Mouse (Mus musculus) forebrain, embryonic 10.5 days (tissue): ENCODE measurements at regions not wholly inside any gene's neighbourhood (a gene's known extent, or its start where the extent isn't known, plus 50 kb on each side); places are given as distances from the start of the nearest gene placed in this dataset.

Experiments used
- DNase-seq: peaks from one replicate; pipeline ENCODE4 v3.0.0-alpha.2; 2017; ENCODE audit warnings: low spot score; ENCODE audit errors: extremely low spot score
- H3K27ac ChIP-seq: fragments of 300-500 bp; sonication (generic); 2 replicates; pipeline ENCODE4 v1.5.1; 2016; ENCODE audit warnings: mild to moderate bottlenecking
- H3K27me3 ChIP-seq: fragments of 300-500 bp; sonication (generic); 2 replicates; pipeline ENCODE4 v1.6.1; 2016; ENCODE audit warnings: mild to moderate bottlenecking; ENCODE audit not compliant: poor library complexity, severe bottlenecking
- H3K36me3 ChIP-seq: fragments of 300-500 bp; sonication (generic); replicated peaks from 2 replicates; pipeline ENCODE4 v1.6.1; 2016; ENCODE audit warnings: mild to moderate bottlenecking, moderate library complexity
- H3K4me1 ChIP-seq: fragments of 300-500 bp; sonication (generic); 2 replicates; pipeline ENCODE4 v1.6.1; 2016
- H3K4me3 ChIP-seq: fragments of 300-500 bp; sonication (generic); 2 replicates; pipeline ENCODE4 v1.5.1; 2016; ENCODE audit warnings: mild to moderate bottlenecking, moderate library complexity
- H3K9me3 ChIP-seq: fragments of 300-500 bp; sonication (generic); 2 replicates; pipeline ENCODE4 v1.6.1; 2016; ENCODE audit warnings: mild to moderate bottlenecking, moderate library complexity
- whole genome bisulfite sequencing: fragments of 180-500 bp; shearing (Covaris S2); methylation state at CpG from one replicate; pipeline ENCODE4 v1.1.7; 2016; 5-methylcytosine and 5-hydroxymethylcytosine counted together

- no peak overlapping the region for H3K27ac ChIP-seq
- no peaks in the 10 kb centered on the region for H3K27me3 ChIP-seq
- WGBS: 60% methylated on average over 4 of the region's 4 CpGs
- no peak overlapping the region for H3K4me3 ChIP-seq
- no peaks in the 10 kb centered on the region for H3K9me3 ChIP-seq
- H3K4me1 ChIP-seq: no peaks in the 10 kb centered on the region
- DNase-seq: no peak
- H3K36me3 ChIP-seq: no peaks in the 10 kb centered on the region
Observed at GRCm38 (mm10) chr12:33605393-33605792, 176.0 kb downstream of the Twistnb start.

GRCm38 (mm10) chr12:33607811-33608602, 178.6 kb downstream of the Twistnb start:
- Histone ChIP-seq H3K36me3 (no peaks in the 10 kb centered on the region), H3K27me3 (no peaks in the 10 kb centered on the region), H3K9me3 (no peaks in the 10 kb centered on the region), H3K27ac (no peak overlapping the region), H3K4me3 (no peak overlapping the region), H3K4me1 (no peaks in the 10 kb centered on the region)
- 78% methylated on average over 7 of the region's 7 CpGs for WGBS
- DNase-seq: no peak

GRCm38 (mm10) chr12:33612378-33612777, 182.9 kb downstream of the Twistnb start:
- peaks cover 4% of the 10 kb centered on the region; the same call in 1 of the 2 replicates for H3K4me1 ChIP-seq
- H3K27ac ChIP-seq: no peak overlapping the region
- H3K36me3 ChIP-seq: no peaks in the 10 kb centered on the region
- no peak overlapping the region for H3K4me3 ChIP-seq
- WGBS: 70% methylated on average over 3 of the region's 3 CpGs
- H3K27me3 ChIP-seq: no peaks in the 10 kb centered on the region
- H3K9me3 ChIP-seq: no peaks in the 10 kb centered on the region
- DNase-seq: no peak

GRCm38 (mm10) chr12:33620391-33620790, 191.0 kb downstream of the Twistnb start:
- H3K36me3 ChIP-seq: no peaks in the 10 kb centered on the region
- no peak overlapping the region for H3K27ac ChIP-seq
- no peak overlapping the region for H3K4me3 ChIP-seq
- no peaks in the 10 kb centered on the region for H3K9me3 ChIP-seq
- H3K27me3 ChIP-seq: no peaks in the 10 kb centered on the region
- DNase-seq: no peak
- WGBS: 96% methylated on average over 4 of the region's 4 CpGs
- H3K4me1 ChIP-seq: no peaks in the 10 kb centered on the region

GRCm38 (mm10) chr12:33626092-33626882, 196.9 kb downstream of the Twistnb start:
- Histone ChIP-seq H3K27me3 (no peaks in the 10 kb centered on the region), H3K27ac (no peak overlapping the region), H3K9me3 (no peaks in the 10 kb centered on the region), H3K4me1 (no peaks in the 10 kb centered on the region), H3K36me3 (no peaks in the 10 kb centered on the region), H3K4me3 (no peak overlapping the region)
- 76% methylated on average over 4 of the region's 4 CpGs for WGBS
- DNase-seq: no peak

- Histone ChIP-seq H3K9me3 (no peaks in the 10 kb centered on the region), H3K4me3 (no peak overlapping the region), H3K27ac (no peak overlapping the region), H3K27me3 (no peaks in the 10 kb centered on the region), H3K36me3 (no peaks in the 10 kb centered on the region), H3K4me1 (peaks cover 11% of the 10 kb centered on the region)
- 90% methylated on average over 1 of the region's 1 CpGs for WGBS
- no peak for DNase-seq
Observed at GRCm38 (mm10) chr12:33652597-33652996, 223.2 kb downstream of the Twistnb start.

- no peak for DNase-seq
- 95% methylated on average over 6 of the region's 6 CpGs for WGBS
- H3K36me3 ChIP-seq: no peaks in the 10 kb centered on the region
Observed at GRCm38 (mm10) chr12:33675508-33675907, 246.1 kb downstream of the Twistnb start.

GRCm38 (mm10) chr12:33692870-33693269, 235.4 kb upstream of the Ferd3l start:
- whole genome bisulfite sequencing: 83% methylated on average over 3 of the region's 3 CpGs

More at GRCm38 (mm10) chr12:33675508-33675907, 246.1 kb downstream of the Twistnb start:
- Histone ChIP-seq H3K4me3 (no peak overlapping the region), H3K4me1 (no peaks in the 10 kb centered on the region), H3K27me3 (no peaks in the 10 kb centered on the region), H3K27ac (no peak overlapping the region), H3K9me3 (no peaks in the 10 kb centered on the region)

GRCm38 (mm10) chr12:33714392-33714791, 213.8 kb upstream of the Ferd3l start:
- Histone ChIP-seq H3K27me3 (no peaks in the 10 kb centered on the region), H3K4me1 (peaks cover 13% of the 10 kb centered on the region), H3K36me3 (no peaks in the 10 kb centered on the region), H3K9me3 (no peaks in the 10 kb centered on the region), H3K4me3 (no peak overlapping the region), H3K27ac (no peak overlapping the region)
- WGBS: 88% methylated on average over 3 of the region's 3 CpGs
- no peak for DNase-seq

More at GRCm38 (mm10) chr12:33692870-33693269, 235.4 kb upstream of the Ferd3l start:
- H3K4me3 ChIP-seq: no peak overlapping the region
- no peaks in the 10 kb centered on the region for H3K27me3 ChIP-seq
- no peaks in the 10 kb centered on the region for H3K4me1 ChIP-seq
- H3K9me3 ChIP-seq: no peaks in the 10 kb centered on the region
- H3K27ac ChIP-seq: no peak overlapping the region
- H3K36me3 ChIP-seq: no peaks in the 10 kb centered on the region
- no peak for DNase-seq

- Histone ChIP-seq H3K4me1 (peaks cover 13% of the 10 kb centered on the region), H3K36me3 (no peaks in the 10 kb centered on the region), H3K4me3 (no peak overlapping the region), H3K9me3 (no peaks in the 10 kb centered on the region), H3K27me3 (no peaks in the 10 kb centered on the region), H3K27ac (no peak overlapping the region)
- no peak for DNase-seq
- 84% methylated on average over 2 of the region's 2 CpGs for WGBS
Observed at GRCm38 (mm10) chr12:33715997-33716396, 212.2 kb upstream of the Ferd3l start.

GRCm38 (mm10) chr12:33717053-33717452, 211.2 kb upstream of the Ferd3l start:
- Histone ChIP-seq H3K27ac (no peak overlapping the region), H3K36me3 (no peaks in the 10 kb centered on the region), H3K9me3 (no peaks in the 10 kb centered on the region), H3K4me3 (no peak overlapping the region), H3K27me3 (no peaks in the 10 kb centered on the region), H3K4me1 (peaks cover 13% of the 10 kb centered on the region)
- DNase-seq: no peak
- WGBS: 39% methylated on average over 4 of the region's 4 CpGs

- peaks cover 13% of the 10 kb centered on the region for H3K4me1 ChIP-seq
- peak overlapping the region; percentile 24; the same call in 1 of the 2 replicates for H3K4me3 ChIP-seq
- no peaks in the 10 kb centered on the region for H3K9me3 ChIP-seq
- H3K36me3 ChIP-seq: no peaks in the 10 kb centered on the region
- no peaks in the 10 kb centered on the region for H3K27me3 ChIP-seq
- 32% methylated on average over 14 of the region's 14 CpGs for WGBS
- peak; percentile 42 for DNase-seq
- H3K27ac ChIP-seq: peak overlapping the region; percentile 64
Observed at GRCm38 (mm10) chr12:33717601-33718260, 210.5 kb upstream of the Ferd3l start.
